Mouse (Mus musculus) adrenal gland, postnatal 36 days (tissue): ENCODE data around the gene Rsu1. TPM values are rescaled to one million over a fixed set of nuclear protein-coding genes. Genes with fewer than 3 reads are reported as not detected.

ENCODE experiments used
- DNase-seq, 2 experiments: peaks; one replicate each; pipeline ENCODE4 v3.0.0; 2021; ENCODE audit warnings: mixed read lengths in 1 of 2
- long read RNA-seq, 2 experiments: library from polyadenylated mRNA; stranded (forward); transcript quantifications; one replicate each; pipeline ENCODE4 v2.0.0; 2021; ENCODE audit warnings: borderline sequencing depth in 2 of 2
- total RNA-seq, 2 experiments: library from RNA; stranded (reverse); gene quantifications; 2 replicates each; pipeline ENCODE4 v1.2.3; 2021

Gene Rsu1
- 10 to 100 TPM; 72.3 to 73.5 TPM for total RNA-seq
- long read RNA-seq, experiment 1, transcript Rsu1-201 (9 exons, 1,546 nt), result major isoform, 123 of 132 reads
- long read RNA-seq, experiment 1, partial matches to known transcripts, result 1 of 132 reads
- long read RNA-seq, experiment 1, other reads (novel, unspliced or antisense), result 4 of 132 reads
- long read RNA-seq, experiment 2, transcript Rsu1-201 (9 exons, 1,546 nt), result major isoform, 24 of 27 reads
- long read RNA-seq, experiment 2, partial matches to known transcripts, result 0 of 27 reads
- long read RNA-seq, experiment 2, other reads (novel, unspliced or antisense), result 3 of 27 reads

- peak; percentile 96 for DNase-seq
These were observed at the start of gene Rsu1 for GRCm38 (mm10) chr2:13271165-13271957. TSS of gene Rsu1 (minus strand) at chr2:13271415.

DNA sequence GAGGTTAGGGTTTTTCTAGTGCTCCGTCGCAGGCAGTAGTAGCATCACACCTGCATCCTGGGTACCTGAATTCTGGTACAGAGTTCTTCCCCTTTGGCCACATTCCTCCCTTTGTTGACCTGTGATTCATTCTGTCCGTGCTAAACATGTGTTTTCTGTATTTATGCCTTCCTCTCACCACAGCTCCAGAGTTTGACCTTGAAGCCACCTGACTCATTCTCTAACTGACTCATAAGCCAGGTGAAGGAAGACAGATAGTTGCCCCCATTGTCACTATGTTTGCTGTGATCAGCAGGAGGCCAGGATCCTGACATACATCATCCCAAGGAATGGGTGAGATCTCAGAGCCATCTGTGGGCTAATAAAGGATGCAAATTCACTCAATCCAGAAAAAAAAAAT is 32.2 kb upstream of the Rsu1 start:
- no peak for DNase-seq

- peak; percentile 7 to 25 for DNase-seq
These were observed 27.8 kb upstream of the Rsu1 start for GRCm38 (mm10) chr2:13299031-13299430.

- no peak for DNase-seq
These were observed 26.5 kb upstream of the Rsu1 start for GRCm38 (mm10) chr2:13297733-13298132.

- DNase-seq, result no peak
These were observed 19.4 kb upstream of the Rsu1 start for GRCm38 (mm10) chr2:13290661-13291060.

DNA sequence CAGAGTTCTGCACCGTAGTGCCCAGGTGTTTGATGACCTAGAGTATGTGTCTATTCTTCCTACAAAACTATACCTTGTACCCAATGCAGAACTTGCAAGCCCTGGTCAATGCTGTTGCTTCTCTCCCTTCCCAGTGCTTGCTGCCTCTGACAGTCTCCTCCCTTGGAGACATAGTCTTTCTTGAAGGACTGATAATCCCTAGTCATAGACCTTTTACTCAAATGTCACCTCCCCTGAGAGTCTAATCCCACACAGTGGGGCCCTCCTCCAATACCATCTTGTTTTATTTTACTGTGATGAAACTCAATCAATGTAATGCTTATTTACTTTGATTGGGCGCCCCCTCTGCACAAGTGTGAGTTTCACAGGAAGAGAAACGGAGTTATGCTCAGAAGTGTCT is 18.9 kb upstream of the Rsu1 start:
- DNase-seq, result no peak

DNA sequence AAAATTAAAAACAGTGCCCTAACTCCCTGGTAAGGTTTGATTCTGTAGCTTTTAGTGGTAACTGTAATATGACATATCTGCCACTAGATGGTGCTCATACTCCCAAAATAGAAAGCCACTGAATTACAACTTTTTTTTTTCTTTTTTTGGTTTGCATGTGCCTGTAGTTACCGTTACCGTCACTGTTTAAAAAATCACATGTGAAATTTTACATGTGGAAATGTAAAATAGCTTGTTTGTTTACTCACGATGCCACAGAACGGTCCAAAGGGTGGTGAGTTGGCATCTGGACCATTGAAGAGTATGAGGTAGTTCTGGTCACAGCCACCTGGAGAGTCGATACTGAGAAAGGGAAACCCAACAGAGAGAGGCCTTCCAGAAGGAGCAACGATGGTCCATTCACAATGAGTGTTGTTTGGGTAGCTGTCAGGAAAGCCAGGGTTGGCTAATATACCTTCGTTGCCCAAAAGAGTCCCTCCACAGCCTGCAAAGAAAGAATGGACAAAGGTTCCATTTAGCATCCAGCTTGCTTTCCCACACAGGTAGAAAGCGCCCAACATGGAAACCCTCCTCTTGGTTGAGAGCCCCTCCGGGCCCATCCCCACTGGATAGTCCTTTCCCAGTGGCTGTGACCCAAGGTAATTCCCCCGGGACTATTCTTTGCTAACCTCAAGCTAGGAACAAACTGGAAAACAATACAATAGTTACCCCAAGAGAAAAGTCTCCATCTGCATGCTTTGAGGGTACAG is 7.1 kb upstream of the Rsu1 start:
- no peak for DNase-seq

DNA sequence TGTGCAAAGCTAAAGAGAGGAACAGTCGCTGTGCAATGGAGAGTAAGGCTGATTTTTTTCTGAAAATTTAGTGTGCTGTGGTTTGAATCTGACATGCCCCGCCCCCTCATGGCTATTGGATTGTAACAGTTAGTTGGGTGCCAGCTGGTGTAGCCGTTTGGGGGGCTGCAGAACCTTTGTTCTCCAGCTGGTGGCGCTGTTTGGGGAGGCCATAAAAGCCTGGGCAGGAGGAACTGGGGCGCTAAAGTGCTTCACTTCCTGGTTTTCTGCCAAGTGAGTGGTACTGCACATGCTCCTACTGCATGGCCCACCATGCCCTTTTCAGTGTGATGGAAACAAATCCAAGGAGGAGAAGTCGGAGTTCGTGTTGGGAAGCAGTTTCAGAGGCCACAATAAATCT is 4.7 kb upstream of the Rsu1 start:
- DNase-seq, result no peak

GRCm38 (mm10) chr2:13270736-13271135 is 479 bp downstream of the Rsu1 start:
- peak in 1 of 2 experiments; percentile 2 for DNase-seq

DNA sequence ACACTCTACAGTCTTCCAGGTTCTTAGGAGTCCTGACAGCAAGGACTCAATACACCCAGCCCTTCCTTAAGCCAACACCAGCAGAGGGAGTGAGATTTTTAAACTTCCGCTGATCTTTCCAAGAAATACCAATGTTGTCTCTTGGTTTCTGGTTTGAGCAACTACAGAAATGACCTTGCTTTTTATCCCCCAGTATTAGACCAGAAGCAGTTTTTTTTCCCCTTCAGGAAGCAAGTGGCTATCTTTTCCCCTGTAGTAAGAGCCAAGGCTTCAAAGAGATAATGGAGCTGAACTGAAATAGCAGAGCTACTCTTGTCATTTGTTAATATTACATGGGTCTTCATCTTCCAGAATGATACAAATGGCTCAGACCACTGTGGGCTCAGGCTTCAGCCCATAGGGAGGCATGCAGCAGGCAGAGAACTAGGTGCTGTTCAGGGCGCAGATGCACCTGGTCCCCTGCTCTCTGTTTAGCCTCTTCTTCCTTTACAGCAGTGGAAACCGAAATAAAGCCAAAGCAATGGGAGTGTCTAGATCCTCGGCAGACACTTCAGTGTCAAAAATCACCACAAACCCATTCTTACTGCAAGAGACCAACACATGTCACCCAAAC is 2.4 kb downstream of the Rsu1 start:
- no peak for DNase-seq

GRCm38 (mm10) chr2:13264875-13265274 is 6.3 kb downstream of the Rsu1 start:
- DNase-seq, result no peak

- no peak for DNase-seq
These were observed 8.1 kb downstream of the Rsu1 start for GRCm38 (mm10) chr2:13263150-13263549.

GRCm38 (mm10) chr2:13258606-13259005 is 12.6 kb downstream of the Rsu1 start:
- no peak for DNase-seq

GRCm38 (mm10) chr2:13240711-13241110 is 30.5 kb downstream of the Rsu1 start:
- no peak for DNase-seq

DNA sequence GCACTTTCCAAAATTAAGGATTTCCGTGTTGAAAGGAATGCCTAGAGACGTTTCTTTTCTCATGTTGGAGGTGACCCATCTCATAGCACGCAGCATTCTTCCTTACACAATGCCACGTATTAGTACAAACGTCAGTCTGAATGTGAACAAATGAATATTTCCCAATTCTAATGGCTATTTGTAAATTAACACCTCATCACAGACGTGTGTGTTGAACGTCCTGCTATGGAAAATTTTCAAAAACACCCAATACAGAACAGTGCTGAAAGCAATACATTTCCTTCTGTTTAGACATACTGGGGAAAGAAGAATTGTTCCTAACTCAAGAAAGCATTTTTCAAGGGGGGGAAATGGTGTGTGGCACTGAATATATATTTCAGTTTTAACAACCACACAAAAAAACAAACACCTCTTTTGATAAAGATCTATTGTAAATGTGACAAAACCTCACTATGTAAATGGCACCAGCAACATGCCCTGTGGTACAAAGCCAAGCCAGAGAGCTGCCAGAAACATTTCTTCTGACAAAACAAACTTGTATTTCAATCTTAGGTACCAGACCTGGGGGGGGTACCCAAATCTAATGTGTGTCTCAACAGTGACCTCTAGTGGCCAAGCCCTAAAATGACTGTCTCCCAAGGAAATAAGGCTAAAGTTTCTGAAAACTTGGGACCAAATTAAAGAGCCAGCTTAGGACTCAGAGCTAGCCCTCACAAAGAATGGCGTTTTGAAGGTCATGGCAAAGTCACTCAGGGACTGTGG is 33.9 kb downstream of the Rsu1 start:
- peak; percentile 25 to 57 for DNase-seq

DNA sequence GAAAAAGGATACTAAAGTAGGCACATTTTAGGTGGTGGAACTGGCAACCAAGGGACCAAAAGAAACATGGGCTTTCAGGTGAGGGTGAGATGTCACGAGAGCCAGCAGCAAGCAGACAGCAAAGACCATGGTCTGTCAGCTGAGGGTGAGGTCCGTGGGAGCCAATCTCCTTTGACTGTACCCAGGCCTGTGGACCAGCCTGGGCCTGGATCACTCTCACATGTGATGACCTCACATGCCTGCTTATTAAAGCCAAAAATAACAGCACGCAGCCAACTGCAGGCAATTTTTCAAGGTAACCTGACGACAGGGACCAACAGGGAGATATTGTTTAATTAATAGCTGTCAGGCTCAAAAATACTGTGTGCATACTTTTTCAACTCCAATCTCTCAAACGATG is 35.5 kb downstream of the Rsu1 start:
- DNase-seq, result peak; percentile 49 to 66

- no peak for DNase-seq
These were observed 36.4 kb downstream of the Rsu1 start for GRCm38 (mm10) chr2:13234796-13235195.

DNA sequence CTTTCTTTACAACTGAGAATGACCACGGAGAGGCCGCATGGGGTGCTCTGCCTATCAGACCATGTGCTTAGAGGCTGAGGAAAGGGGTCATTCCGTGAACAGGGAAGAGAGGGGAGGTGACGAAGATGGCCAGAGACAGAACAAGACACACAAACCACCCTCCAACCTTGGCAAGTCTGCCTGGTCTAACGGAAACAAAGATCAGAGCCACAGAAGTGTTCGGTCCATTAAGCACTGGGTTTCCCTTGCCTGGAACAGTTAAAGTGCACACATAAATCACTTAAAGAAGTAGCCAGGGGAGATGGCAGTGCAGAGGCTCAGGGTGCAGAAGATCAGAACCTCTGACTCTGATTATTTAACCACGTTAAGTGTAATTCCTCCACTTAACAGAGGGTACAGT is 37.3 kb downstream of the Rsu1 start:
- no peak for DNase-seq

DNA sequence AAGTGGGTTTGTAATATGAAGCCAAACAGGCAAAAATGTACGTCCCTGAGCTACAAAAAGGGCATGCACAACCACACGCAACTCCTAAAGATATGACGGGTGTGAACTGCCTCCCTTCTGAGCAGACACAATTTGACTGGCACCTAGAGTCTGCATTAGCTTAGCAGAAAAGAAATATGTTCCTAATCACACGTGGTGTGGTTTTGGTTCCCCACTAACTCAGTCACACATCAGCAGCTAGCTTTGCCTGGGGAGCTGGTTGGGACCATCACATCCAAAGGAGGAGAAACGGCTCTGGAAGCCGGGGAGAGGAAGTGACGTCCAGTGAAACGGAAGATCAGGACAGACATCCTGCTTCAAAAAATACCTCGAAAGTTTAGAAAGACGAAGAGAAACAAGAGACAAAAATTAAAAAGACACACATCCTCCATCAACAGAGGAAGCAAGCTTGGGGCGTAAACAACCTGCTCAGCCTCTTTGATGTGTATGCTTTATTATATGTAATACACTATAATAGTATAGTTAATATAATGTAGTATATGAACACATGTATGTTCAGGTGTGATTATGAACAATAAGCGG is 37.9 kb downstream of the Rsu1 start:
- no peak for DNase-seq

- no peak for DNase-seq
These were observed 38.9 kb downstream of the Rsu1 start for GRCm38 (mm10) chr2:13232305-13232704.

DNA sequence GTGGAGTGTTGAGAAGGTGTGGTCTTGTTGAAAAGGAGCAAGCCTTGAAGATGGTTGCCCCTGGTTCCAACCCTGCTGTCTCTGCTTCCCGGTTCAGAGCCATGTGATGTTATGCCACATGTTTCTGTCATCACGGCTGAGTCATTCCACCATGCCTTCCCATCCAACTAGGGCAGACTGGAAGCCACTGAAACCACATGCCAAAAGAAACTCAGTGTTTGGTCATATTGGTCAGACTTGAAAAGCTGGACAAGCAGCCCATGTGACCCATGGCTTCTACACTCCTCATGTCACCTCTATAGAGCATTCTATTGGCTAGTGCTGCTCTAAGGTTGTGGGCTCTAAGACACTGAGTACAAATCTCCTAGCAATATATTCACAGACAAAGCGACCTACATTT is 41.5 kb downstream of the Rsu1 start:
- no peak for DNase-seq
